Mouse (Mus musculus): ENCODE measurements around the gene Myt1l.

Myt1l gene

GRCm38 (mm10) chr12:29728294-29728693, 200.1 kb downstream of the Myt1l start:
- DNase-seq = no peak

GRCm38 (mm10) chr12:29740346-29741025, 212.3 kb downstream of the Myt1l start:
- DNase-seq = peak; percentile 66

GRCm38 (mm10) chr12:29741181-29741580, 213.0 kb downstream of the Myt1l start:
- peak; percentile 24 for DNase-seq

- DNase-seq = no peak
Measured at GRCm38 (mm10) chr12:29750604-29751128, 222.5 kb downstream of the Myt1l start.

GRCm38 (mm10) chr12:29755086-29755871, 227.1 kb downstream of the Myt1l start:
- DNase-seq = peak; percentile 17

- peak; percentile 43 for DNase-seq
Measured at GRCm38 (mm10) chr12:29755872-29756265, 227.7 kb downstream of the Myt1l start.

GRCm38 (mm10) chr12:29760611-29761010, 232.4 kb downstream of the Myt1l start:
- DNase-seq = no peak

GRCm38 (mm10) chr12:29766158-29766557, 238.0 kb downstream of the Myt1l start:
- DNase-seq = no peak

GRCm38 (mm10) chr12:29771791-29772190, 243.6 kb downstream of the Myt1l start:
- peak; percentile 38 for DNase-seq

- no peak for DNase-seq
Measured at GRCm38 (mm10) chr12:29772401-29772800, 244.2 kb downstream of the Myt1l start.

- DNase-seq = no peak
Measured at GRCm38 (mm10) chr12:29778901-29779300, 250.7 kb downstream of the Myt1l start.

GRCm38 (mm10) chr12:29789319-29790050, 261.3 kb downstream of the Myt1l start:
- DNase-seq = peak; percentile 49

- no peak for DNase-seq
Measured at GRCm38 (mm10) chr12:29790051-29790386, 261.8 kb downstream of the Myt1l start.

GRCm38 (mm10) chr12:29792998-29793397, 264.8 kb downstream of the Myt1l start:
- DNase-seq = no peak

- DNase-seq = no peak
Measured at GRCm38 (mm10) chr12:29795107-29795673, 267.0 kb downstream of the Myt1l start.

- no peak for DNase-seq
Measured at GRCm38 (mm10) chr12:29798595-29799391, 270.6 kb downstream of the Myt1l start.

- no peak for DNase-seq
Measured at GRCm38 (mm10) chr12:29806415-29806814, 278.2 kb downstream of the Myt1l start.

GRCm38 (mm10) chr12:29809569-29810185, 281.5 kb downstream of the Myt1l start:
- no peak for DNase-seq

GRCm38 (mm10) chr12:29815466-29815865, 287.3 kb downstream of the Myt1l start:
- no peak for DNase-seq

GRCm38 (mm10) chr12:29816130-29816529, 287.9 kb downstream of the Myt1l start:
- no peak for DNase-seq

- no peak for DNase-seq
Measured at GRCm38 (mm10) chr12:29816761-29817160, 288.6 kb downstream of the Myt1l start.

- no peak for DNase-seq
Measured at GRCm38 (mm10) chr12:29822216-29822615, 294.0 kb downstream of the Myt1l start.

Data from cerebellum, adult 9-10 months (tissue).